Mouse (Mus musculus) CH12.LX (cell line): Measurements from ENCODE around the gene Syt1. TPM values are rescaled to one million over a fixed set of nuclear protein-coding genes. Genes with fewer than 3 reads are reported as not detected.

Experiments used
- DNase-seq: peaks from one replicate; pipeline ENCODE4 v3.0.0-alpha.2; 2013; ENCODE audit errors: extremely low read depth
- H3K27ac ChIP-seq: 2 replicates; pipeline ENCODE4 v1.5.1; 2012; ENCODE audit warnings: low read depth, mild to moderate bottlenecking, control low read depth, moderate library complexity; ENCODE audit not compliant: insufficient read depth
- H3K27me3 ChIP-seq: replicated peaks from 2 replicates; pipeline ENCODE3; 2012; ENCODE audit warnings: inconsistent platforms
- H3K36me3 ChIP-seq, 2 experiments: replicated peaks in 1 of 2; 2 replicates each; pipeline versions ENCODE3 to v1.6.1; 2012; ENCODE audit warnings: inconsistent platforms in 1 of 2, low read length in 1 of 2, mild to moderate bottlenecking in 1 of 2, mixed read lengths in 1 of 2, moderate library complexity in 1 of 2; ENCODE audit not compliant: control insufficient read depth in 1 of 2, insufficient read depth in 1 of 2
- H3K4me1 ChIP-seq, 2 experiments: 2 replicates each; pipeline ENCODE4 v1.6.1; 2012; ENCODE audit warnings: inconsistent platforms in 1 of 2, moderate library complexity in 1 of 2; ENCODE audit not compliant: insufficient read depth in 2 of 2, control insufficient read depth in 1 of 2
- H3K4me2 ChIP-seq: 2 replicates; pipeline ENCODE4 v1.6.1; 2012; ENCODE audit warnings: low read depth, mild to moderate bottlenecking, control low read depth; ENCODE audit not compliant: poor library complexity, insufficient read depth, severe bottlenecking
- H3K4me3 ChIP-seq, 3 experiments: fragments of 150-350 bp in 1 of 3; sonication (generic) in 1 of 3; replicated peaks in 1 of 3; 2 replicates each; pipeline versions ENCODE3 to v1.5.1; 2011 to 2012; ENCODE audit warnings: low read depth in 2 of 3, low read length in 2 of 3, mild to moderate bottlenecking in 2 of 3, moderate library complexity in 2 of 3, control low read depth in 1 of 3, improper control_type of control experiment in 1 of 3, inconsistent platforms in 1 of 3, mixed read lengths in 1 of 3; ENCODE audit not compliant: poor library complexity in 1 of 3
- H3K79me2 ChIP-seq: replicated peaks from 2 replicates; pipeline ENCODE4 v1.6.1; 2012; ENCODE audit warnings: mild to moderate bottlenecking, moderate library complexity; ENCODE audit not compliant: control insufficient read depth, poor library complexity, insufficient read depth, severe bottlenecking; ENCODE audit errors: extremely low read depth
- H3K9ac ChIP-seq: 2 replicates; pipeline ENCODE4 v1.6.1; 2012; ENCODE audit warnings: low read depth, mild to moderate bottlenecking, control low read depth, moderate library complexity; ENCODE audit not compliant: insufficient read depth
- H3K9me3 ChIP-seq: replicated peaks from 2 replicates; pipeline ENCODE3; 2012; ENCODE audit warnings: low read length, inconsistent platforms, mixed read lengths
- CHD1 ChIP-seq: IDR thresholded peaks from 2 replicates; pipeline ENCODE4 v1.6.1; 2012; ENCODE audit warnings: low read depth, low read length, improper control_type of control experiment, inconsistent platforms
- CHD2 ChIP-seq: IDR thresholded peaks from 2 replicates; pipeline ENCODE4 v1.6.1; 2011; ENCODE audit warnings: low read length, improper control_type of control experiment
- EP300 ChIP-seq: IDR thresholded peaks from 2 replicates; pipeline ENCODE4 v1.6.1; 2011; ENCODE audit warnings: low read length, improper control_type of control experiment
- ETS1 ChIP-seq: conservative IDR thresholded peaks from 2 replicates; pipeline ENCODE4 v1.6.1; 2012; ENCODE audit warnings: low read depth, mild to moderate bottlenecking, inconsistent platforms, low read length, improper control_type of control experiment, moderate library complexity
- GABPA ChIP-seq: IDR thresholded peaks from 2 replicates; pipeline ENCODE4 v1.6.1; 2012; ENCODE audit warnings: low read depth, low read length, improper control_type of control experiment, inconsistent platforms; ENCODE audit not compliant: insufficient replicate concordance
- HCFC1 ChIP-seq: IDR thresholded peaks from 2 replicates; pipeline ENCODE4 v1.6.1; 2012; ENCODE audit warnings: low read depth, mild to moderate bottlenecking, inconsistent platforms, low read length, improper control_type of control experiment
- IRF4 ChIP-seq: IDR thresholded peaks from 2 replicates; pipeline ENCODE4 v1.6.1; 2014; ENCODE audit warnings: low read depth, mild to moderate bottlenecking, inconsistent platforms, low read length, improper control_type of control experiment
- JUND ChIP-seq: conservative IDR thresholded peaks from 2 replicates; pipeline ENCODE4 v1.6.1; 2011; ENCODE audit warnings: low read depth, low read length, improper control_type of control experiment
- MAFK ChIP-seq: IDR thresholded peaks from 2 replicates; pipeline ENCODE4 v1.6.1; 2011; ENCODE audit warnings: low read length, improper control_type of control experiment; ENCODE audit not compliant: insufficient replicate concordance
- MAZ ChIP-seq: IDR thresholded peaks from 2 replicates; pipeline ENCODE4 v1.6.1; 2012; ENCODE audit warnings: low read depth, mild to moderate bottlenecking, inconsistent platforms, low read length, improper control_type of control experiment, moderate library complexity
- MEF2A ChIP-seq: IDR thresholded peaks from 2 replicates; pipeline ENCODE4 v1.6.1; 2014; ENCODE audit warnings: low read depth, mild to moderate bottlenecking, inconsistent platforms, low read length, improper control_type of control experiment, borderline replicate concordance
- MXI1 ChIP-seq: IDR thresholded peaks from 2 replicates; pipeline ENCODE4 v1.6.1; 2011; ENCODE audit warnings: mild to moderate bottlenecking, low read depth, low read length, improper control_type of control experiment
- MYC ChIP-seq: IDR thresholded peaks from 2 replicates; pipeline ENCODE4 v1.6.1; 2011; ENCODE audit warnings: low read depth, mild to moderate bottlenecking, improper control_type of control experiment, low read length
- NELFE ChIP-seq: IDR thresholded peaks from 2 replicates; pipeline ENCODE4 v1.6.1; 2011; ENCODE audit warnings: low read depth, low read length, improper control_type of control experiment
- POLR2A ChIP-seq: IDR thresholded peaks from 2 replicates; pipeline ENCODE4 v1.6.1; 2011; ENCODE audit warnings: low read depth, mild to moderate bottlenecking, improper control_type of control experiment, low read length
- RAD21 ChIP-seq: IDR thresholded peaks from 2 replicates; pipeline ENCODE4 v1.6.1; 2011; ENCODE audit warnings: low read depth, mild to moderate bottlenecking, low read length, improper control_type of control experiment, moderate library complexity
- RCOR1 ChIP-seq: conservative IDR thresholded peaks from 2 replicates; pipeline ENCODE4 v1.6.1; 2012; ENCODE audit warnings: low read depth, mild to moderate bottlenecking, inconsistent platforms, low read length, improper control_type of control experiment
- SMC3 ChIP-seq: IDR thresholded peaks from 2 replicates; pipeline ENCODE4 v1.6.1; 2011; ENCODE audit warnings: low read depth, low read length, improper control_type of control experiment
- TCF12 ChIP-seq: IDR thresholded peaks from 2 replicates; pipeline ENCODE4 v1.6.1; 2014; ENCODE audit warnings: low read depth, mild to moderate bottlenecking, inconsistent platforms, low read length, improper control_type of control experiment
- USF2 ChIP-seq: conservative IDR thresholded peaks from 2 replicates; pipeline ENCODE4 v1.6.1; 2011; ENCODE audit warnings: low read depth, low read length, improper control_type of control experiment
- ZC3H11A ChIP-seq: IDR thresholded peaks from 2 replicates; pipeline ENCODE4 v1.6.1; 2012; ENCODE audit warnings: low read depth, mild to moderate bottlenecking, inconsistent platforms, low read length, improper control_type of control experiment
- ZNF384 ChIP-seq: IDR thresholded peaks from 2 replicates; pipeline ENCODE4 v1.6.1; 2012; ENCODE audit warnings: low read depth, low read length, improper control_type of control experiment, inconsistent platforms
- dilution Hi-C: fragments of 300-500 bp; cut with MboI; formaldehyde crosslinking; loops from 2 replicates; pipeline ENCODE4 v1.14.3; 2020; ENCODE audit warnings: low sequenced_read_pairs; ENCODE audit not compliant: extremely low pct_unique_long_range_greater_than_20kb, extremely low pct_ligation_motif_present
- in situ Hi-C: fragments of 300-500 bp; cut with MboI; formaldehyde crosslinking; loops from 3 replicates; pipeline ENCODE4 v1.14.3; 2019; ENCODE audit warnings: low sequenced_read_pairs, low pct_ligation_motif_present, low pct_unique_long_range_greater_than_20kb, mixed read lengths
- polyA plus RNA-seq: library from polyadenylated mRNA; unstranded; fragments of >175 nt; gene quantifications from 2 replicates; pipeline ENCODE4 v1.2.1, GENCODE M21; 2012; ENCODE audit warnings: low read depth; ENCODE audit not compliant: insufficient read length
- total RNA-seq, 2 experiments: library from RNA; depleted of rRNA; stranded (reverse); fragments of 300-350 nt in 1 of 2; fragments of >200 nt in 1 of 2; gene quantifications; 2 replicates each; pipeline ENCODE4 v1.2.3; 2012 to 2014

Gene Syt1
- total and polyA plus RNA-seq, 3 experiments: not detected

GRCm38 (mm10) chr10:108514671-108515070 lies 496.1 kb downstream of the Syt1 start:
- Histone ChIP-seq H3K27me3 (no peaks in the 10 kb centered on the region), H3K4me3 (no peak overlapping the region), H3K36me3 (no peaks in the 10 kb centered on the region), H3K4me2 (no peak overlapping the region), H3K27ac (no peak overlapping the region), H3K4me1 (peaks cover 0 to 18% of the 10 kb centered on the region in 2 experiments; a peak in 2 of 4 replicates), H3K9me3 (no peaks in the 10 kb centered on the region), H3K9ac (no peak overlapping the region), H3K79me2 (no peaks in the 10 kb centered on the region)
- TF ChIP-seq MAFK (no peak), ZC3H11A (no peak), GABPA (no peak)
- dilution Hi-C loops: no loop called here
- DNase-seq: no peak
- in situ Hi-C loops: no loop called here

GRCm38 (mm10) chr10:108509579-108509978 lies 501.2 kb downstream of the Syt1 start:
- dilution Hi-C loops: no loop called here
- DNase-seq: no peak
- TF ChIP-seq RAD21 (no peak), TCF12 (no peak), MXI1 (no peak), RCOR1 (no peak), IRF4 (no peak), POLR2A (no peak), CHD2 (no peak), NELFE (no peak), JUND (no peak), ETS1 (no peak), MAZ (no peak), MYC (no peak), MEF2A (no peak), GABPA (no peak), EP300 (no peak), ZNF384 (no peak), HCFC1 (no peak), SMC3 (no peak), USF2 (no peak), CHD1 (no peak)

More at GRCm38 (mm10) chr10:108509579-108509978, 501.2 kb downstream of the Syt1 start:
- Histone ChIP-seq H3K4me2 (no peak overlapping the region), H3K9ac (no peak overlapping the region), H3K27me3 (no peaks in the 10 kb centered on the region), H3K36me3 (no peaks in the 10 kb centered on the region), H3K27ac (no peak overlapping the region), H3K79me2 (no peaks in the 10 kb centered on the region), H3K4me1 (peaks cover 0 to 20% of the 10 kb centered on the region in 2 experiments; a peak in 2 of 4 replicates), H3K4me3 (no peak overlapping the region), H3K9me3 (no peaks in the 10 kb centered on the region)
- in situ Hi-C loops: no loop called here
